Mouse (Mus musculus): ENCODE results near the gene Sgms1. TPM values are rescaled to one million over a fixed set of nuclear protein-coding genes. Genes with fewer than 3 reads are reported as not detected.

Sgms1 gene
- total RNA-seq, 4 experiments from 2014 or later, result 46.6 to 58.3 (median 50.3) TPM

DNA sequence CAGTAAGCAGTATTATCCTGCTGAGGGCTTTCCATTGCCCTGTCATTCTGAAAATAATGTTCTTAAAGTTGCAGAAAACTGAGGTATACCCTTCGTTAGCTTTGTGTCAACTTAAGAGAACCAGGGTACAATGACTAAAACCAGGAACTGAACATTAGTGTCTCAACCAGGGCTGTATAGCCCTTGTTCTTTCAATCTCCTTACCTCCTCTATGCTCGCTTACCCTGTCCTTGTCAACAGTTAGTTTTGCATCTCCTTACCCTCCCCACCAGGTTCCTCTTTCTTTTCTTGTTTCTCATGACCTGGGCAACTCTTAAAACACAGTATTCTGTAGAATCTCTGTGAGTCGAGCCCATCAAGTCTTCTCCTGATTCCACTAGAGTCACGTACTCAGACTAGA is 206.5 kb downstream of the Sgms1 start:
- DNase-seq (ENCODE audit: low spot score in 2 of 2), result no peak

DNA sequence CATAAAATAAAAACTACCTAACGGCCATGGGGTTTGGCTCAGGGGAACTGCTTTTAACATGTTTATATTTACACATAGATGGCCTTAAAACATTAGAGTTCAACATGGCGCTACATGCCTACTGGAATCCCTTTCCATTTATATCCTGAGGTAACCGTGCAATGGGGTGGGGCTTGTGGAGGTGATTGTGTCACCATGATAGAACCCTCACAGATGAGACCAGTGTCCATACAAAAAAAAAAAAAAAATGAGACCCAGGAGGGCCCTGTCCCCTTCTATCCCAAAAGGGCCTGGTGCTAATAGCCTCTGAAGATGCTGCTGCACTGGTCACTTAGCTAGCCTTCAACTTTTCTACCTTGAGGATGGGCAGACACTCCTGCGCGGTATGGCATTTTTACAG is 207.0 kb downstream of the Sgms1 start:
- no peak for DNase-seq (ENCODE audit: low spot score in 2 of 2)

DNA sequence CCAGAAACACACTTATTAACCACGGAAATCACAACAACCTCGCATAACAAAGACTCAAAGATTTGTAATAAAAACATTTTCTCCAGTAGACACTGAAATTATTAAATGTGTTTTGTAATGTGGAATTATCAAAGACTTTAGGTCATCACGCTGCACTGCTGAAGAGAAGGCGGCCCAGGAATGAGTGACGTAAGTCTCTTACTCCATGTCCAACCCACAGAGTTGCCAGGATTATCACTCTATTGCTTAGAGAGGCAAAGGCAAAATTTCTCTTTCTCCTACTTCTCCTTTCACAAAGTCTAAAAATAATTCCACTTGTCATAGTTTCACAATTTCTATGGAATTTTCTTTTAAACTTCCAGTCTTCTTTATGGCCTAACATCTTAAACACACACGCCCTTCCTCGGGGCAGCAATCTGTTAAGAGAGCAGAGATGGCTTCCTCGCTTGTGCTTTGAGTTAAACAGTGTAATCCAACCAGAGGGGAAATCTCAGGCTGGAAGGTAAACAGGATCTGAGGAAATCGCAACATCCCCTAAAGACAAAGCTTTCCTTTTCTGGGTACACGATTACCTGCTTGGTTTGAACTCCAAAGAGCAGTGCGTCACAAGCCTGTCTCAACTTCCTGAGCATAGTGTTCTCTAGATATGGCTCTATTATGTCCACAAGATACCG is 207.7 kb downstream of the Sgms1 start:
- DNase-seq (ENCODE audit: low spot score in 2 of 2), result no peak

DNA sequence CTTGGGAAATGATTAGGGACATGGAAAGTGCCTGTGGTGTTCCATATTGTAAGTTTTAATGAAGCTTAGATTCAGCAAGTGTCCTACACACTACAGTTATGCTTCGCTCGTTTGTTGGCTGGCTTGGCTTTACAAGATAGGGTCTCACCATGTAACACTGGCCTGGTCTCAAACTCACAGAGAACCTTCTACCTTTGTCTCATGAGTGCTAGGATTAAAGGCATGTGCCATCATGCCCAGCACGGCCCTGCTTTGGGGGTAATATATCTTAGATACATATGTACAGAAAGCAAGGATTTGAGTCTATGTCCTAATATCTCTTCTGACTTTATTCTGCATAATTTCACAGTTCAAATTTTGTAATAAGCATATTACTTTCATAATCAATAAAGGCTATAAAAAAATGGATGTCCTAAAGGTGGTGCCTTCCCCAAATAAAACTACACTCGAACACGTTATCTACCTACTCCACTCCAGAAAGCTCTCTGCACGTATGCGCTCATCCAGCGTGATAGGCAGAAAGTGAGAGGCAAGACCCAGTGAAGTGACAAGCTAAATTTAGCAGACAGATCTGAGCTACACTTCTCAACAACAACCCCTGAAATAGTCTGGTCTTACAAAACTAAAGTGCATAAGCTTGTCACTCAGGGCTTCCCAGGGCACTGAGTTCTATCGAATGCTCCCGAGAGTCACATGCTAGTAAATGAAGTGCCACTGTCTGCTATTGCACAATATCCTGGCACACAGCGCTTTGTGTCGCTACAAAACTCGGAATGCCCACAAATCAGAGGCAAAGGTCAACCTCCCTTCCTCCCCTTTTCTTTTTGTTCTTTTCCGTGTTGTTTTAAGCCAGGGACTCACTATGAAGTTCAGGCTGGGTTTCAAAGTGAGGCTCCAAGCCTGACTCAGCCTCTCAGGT is 208.5 kb downstream of the Sgms1 start:
- no peak for DNase-seq (ENCODE audit: low spot score in 2 of 2)

DNA sequence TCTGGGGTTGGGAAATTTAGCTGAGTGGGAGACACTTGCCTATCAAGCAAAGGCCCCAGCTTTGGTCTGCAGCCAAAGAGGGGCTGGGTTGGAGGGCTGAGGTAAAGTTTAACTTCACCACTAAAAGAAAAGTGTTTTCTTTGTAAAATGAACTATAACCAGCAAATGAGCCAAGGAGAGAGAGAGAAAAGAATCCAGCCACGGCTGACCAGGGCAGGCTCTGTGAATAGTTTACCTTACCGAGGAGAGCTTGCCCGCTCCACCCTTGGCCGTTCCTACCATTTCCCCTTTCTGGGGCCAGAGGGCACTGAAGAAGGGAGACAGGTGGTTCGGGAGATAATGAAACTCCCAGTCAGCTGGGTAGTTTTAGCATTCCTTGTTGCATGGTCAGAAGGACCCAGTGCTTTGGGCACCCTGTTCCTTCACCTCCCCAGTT is 209.5 kb downstream of the Sgms1 start:
- no peak for DNase-seq (ENCODE audit: low spot score in 2 of 2)

DNA sequence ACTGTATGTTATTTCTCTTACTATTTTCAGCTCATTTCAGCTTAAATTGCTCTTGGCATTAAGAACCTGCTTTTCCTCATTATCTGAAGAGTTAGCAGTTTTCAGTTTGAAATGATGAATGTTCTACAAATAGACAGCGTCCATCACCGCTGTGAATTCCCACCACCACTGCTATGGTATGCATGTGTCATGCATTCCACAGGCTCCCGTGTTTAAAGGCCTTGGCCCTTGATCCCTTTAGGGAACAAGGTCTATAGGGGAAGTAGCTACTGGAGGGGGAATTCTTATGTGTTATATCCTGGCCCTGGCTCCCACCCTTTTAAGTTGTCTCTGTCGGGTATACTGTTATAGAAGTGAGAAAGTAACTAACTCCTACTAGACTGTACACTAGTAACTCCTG is 210.0 kb downstream of the Sgms1 start:
- no peak for DNase-seq (ENCODE audit: low spot score in 2 of 2)

DNA sequence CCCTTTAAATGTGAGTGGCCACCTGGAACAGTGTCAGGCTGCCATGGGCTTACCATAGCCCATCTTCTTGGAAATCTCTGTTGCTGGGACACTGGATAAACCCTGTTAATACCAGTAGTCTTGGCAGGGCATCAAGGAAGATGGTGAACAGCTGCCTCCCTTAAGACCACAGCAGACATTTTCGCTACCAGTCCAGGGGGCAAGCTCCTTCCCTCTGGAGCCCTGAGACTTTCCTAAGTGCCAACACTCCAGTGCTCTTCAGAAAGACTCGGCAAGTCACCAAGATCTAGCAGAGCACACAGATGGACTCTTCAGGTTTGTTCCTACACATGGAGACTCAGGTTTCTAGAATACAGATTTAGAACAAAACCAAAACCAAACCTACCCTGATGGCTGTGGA is 211.4 kb downstream of the Sgms1 start:
- DNase-seq (ENCODE audit: low spot score in 2 of 2), result no peak

DNA sequence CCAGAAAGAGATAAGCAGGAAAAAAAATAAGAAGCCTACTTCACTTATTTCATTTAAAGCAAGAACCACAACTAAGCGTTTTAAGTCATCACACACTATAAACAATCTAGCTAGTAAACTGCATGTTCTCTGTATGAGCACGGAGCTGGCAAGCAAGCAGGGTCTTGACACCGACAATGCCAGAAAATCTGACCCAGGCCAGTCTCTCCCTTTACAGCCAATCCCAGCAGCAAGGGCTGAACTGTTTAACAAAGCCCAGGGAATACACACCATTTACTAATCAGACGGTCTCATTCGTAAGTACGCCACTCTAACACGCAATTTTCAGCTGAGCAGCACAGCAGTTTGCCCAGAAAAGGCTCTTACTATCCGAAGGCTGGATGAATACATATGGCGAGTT is 213.1 kb downstream of the Sgms1 start:
- no peak for DNase-seq (ENCODE audit: low spot score in 2 of 2)

DNA sequence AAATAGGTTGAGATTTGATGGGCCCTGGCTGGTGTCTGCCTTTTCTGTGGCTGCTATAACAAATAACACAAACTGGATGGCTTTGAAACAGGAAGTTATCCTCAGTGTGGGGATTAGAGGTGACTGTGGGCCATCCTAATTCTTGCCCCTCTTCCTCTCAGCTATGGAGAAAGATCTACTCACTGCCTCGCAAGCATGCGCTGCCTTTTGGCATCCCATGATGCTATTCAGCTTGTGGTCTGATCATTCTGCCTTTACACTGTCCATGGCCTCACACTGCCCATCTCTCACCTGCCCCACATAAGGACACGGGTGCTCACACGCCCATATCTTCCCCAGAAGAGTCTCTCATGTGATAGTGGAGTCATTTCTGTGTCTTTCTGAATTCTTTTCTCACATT is 213.5 kb downstream of the Sgms1 start:
- no peak for DNase-seq (ENCODE audit: low spot score in 2 of 2)

DNA sequence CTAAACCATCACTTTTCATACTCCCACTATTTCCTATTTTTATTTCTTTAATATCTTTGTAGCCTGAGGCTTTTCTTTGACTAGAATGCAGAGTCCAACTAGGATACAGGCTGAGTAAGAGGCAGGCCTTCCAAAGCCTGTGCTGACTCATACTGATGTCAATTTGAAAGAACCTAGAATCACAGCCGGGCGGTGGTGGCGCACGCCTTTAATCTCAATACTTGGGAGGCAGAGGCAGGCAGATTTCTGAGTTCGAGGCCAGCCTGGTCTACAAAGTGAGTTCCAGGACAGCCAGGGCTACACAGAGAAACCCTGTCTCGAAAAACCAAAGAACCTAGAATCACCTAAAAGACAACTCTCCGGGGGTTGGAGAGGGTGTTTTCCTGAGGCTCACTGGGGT is 214.5 kb downstream of the Sgms1 start:
- no peak for DNase-seq (ENCODE audit: low spot score in 2 of 2)

DNA sequence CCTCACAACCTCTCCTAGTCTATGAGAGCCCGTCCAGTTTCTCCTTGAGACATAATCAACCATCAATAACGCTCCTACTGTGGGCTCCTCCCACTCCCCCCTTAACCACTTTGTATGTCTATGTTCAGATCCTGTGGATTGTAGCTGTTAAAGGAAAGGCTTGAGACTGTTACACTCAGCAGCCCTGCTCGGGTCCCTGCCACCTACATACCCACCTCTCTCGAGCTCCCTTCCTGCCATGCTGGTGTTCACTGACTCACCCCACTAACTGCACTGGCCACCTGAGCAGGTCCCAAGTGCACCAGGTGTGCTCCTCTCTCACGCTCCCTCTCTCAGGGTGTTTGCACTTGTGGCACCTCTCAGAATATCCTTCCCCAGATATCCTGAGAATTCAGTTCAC is 215.0 kb downstream of the Sgms1 start:
- DNase-seq (ENCODE audit: low spot score in 2 of 2), result no peak

DNA sequence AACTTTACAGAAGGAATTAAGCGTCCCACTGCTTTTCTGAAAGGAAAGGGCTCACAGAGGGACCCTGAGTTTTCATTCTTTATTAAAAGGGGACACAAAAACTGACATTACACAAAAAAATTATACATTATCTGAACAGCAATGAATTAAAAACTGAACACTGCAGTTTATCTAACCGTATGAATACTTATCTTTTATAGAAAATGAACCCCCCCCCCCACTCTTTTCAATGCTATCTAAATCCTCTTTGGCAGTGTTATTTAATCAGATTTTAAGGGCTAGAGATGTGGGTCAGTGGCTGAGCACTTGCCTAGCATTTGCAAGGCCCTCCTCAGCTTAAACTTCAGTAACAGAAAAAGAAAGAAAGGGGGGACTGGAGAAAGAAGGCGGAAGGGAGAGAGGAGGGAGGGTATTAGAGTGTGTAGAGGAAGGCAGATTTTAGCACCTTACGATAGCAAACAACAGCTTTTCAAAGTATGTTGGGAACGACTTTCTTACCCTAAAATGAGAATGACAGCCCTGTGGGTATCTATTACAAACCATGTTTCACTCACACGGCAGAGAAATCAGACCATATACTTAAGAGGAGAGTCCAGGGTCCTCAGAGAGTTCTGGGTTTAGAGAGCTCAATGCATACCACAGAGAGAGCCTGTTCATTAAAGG is 215.9 kb downstream of the Sgms1 start:
- DNase-seq (ENCODE audit: low spot score in 2 of 2), result no peak

DNA sequence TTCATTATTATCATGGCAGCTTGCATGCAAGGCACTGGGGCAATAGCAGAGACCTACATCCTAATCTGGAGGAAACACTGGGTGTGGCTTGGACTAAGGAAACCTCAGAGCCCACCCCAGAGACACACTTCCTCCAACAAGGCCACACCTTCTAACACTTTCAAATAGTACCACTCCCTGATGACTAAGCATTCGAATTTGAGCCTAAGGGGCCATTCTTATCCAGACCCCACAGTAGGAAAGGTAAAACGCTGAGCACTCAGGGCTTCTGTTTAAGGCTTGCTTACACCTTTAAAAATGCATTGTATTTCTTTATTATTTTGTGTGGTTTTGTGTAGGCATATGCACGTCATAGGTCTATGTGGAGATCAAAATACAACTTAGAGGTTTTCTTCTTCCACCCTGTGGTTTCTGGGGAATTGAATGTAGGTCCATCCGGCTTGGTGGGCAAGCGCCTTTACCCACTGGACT is 217.0 kb downstream of the Sgms1 start:
- no peak for DNase-seq (ENCODE audit: low spot score in 2 of 2)

DNA sequence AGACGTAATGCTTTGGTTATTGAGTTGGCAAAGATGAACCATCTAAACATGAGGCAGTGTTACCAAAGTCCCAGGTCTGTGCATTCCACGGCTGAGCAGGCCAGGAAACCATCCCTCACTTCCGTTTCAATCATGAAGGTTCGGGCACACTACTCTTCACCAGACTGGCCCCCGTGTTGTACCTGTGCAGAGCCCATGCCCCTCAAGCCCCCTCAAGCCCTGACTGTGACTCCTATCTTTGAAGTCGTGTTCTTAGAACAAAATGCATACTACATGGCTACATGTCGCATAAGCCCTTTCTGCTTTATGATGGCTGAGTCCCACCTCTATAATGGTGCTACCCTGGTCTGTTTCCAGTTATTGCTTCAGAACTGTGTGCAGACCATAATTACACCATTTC is 217.5 kb downstream of the Sgms1 start:
- DNase-seq (ENCODE audit: low spot score in 2 of 2), result no peak

DNA sequence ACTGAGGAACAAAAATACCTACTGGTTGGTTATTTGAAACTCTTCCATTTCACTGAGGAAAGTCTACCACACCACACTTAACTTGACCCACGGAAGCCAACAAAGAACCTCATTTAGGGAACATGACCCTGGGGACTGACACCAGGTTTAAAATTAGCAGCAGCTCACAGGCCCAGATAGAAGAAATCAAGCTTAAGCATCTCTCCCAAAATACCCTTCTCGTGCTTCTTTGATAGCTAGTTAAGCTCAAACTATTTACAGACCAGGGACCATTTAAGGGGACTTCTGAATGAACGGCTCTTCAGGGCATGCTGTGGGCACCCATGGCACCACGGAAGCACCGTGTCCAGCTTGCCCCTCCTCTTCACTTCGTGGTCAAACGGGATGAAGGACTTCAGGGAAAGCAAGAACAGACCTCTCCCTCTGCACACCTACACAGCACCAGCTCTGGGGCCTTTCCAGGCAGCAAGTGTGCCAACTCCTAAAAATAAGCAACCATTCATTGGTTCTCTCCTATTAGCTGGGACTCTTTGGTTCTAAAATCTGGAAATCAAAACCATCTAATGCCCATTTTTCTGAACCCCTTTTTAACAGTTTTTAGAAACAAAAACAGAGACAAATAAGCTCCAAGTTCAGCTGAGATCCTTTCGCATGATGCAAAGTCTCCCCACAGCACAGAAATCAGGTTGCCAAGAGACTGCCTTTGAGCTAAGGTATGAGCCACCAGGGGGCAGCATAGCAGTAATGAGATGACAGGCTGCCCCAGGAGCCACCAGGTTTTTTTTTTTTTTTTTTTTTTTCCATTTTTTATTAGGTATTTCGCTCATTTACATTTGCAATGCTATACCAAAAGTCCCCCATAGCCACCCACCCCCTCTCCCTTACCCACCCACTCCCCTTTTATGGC is 219.6 kb downstream of the Sgms1 start:
- DNase-seq (ENCODE audit: low spot score in 2 of 2), result peak; percentile 58 to 80

DNA sequence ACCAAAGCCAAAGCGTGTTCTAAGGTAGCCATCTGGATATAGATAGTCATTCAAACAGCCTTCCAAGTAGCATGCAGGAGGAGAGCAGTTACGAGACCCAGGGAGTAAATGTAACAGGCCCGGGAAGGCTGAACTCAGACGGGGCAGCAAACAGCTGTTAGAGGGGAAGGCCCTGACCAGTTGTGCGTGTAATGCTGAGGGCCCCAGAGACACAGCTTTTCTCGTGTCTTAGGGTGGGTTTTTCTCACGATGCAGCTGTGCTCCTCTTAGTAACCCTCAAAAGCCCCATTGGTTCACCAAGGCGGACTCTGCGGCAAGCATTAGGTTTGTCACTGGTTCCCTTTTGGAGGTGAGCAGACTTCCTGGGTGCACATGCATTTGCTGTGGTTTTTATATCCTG is 221.5 kb downstream of the Sgms1 start:
- DNase-seq (ENCODE audit: low spot score in 2 of 2), result no peak

DNA sequence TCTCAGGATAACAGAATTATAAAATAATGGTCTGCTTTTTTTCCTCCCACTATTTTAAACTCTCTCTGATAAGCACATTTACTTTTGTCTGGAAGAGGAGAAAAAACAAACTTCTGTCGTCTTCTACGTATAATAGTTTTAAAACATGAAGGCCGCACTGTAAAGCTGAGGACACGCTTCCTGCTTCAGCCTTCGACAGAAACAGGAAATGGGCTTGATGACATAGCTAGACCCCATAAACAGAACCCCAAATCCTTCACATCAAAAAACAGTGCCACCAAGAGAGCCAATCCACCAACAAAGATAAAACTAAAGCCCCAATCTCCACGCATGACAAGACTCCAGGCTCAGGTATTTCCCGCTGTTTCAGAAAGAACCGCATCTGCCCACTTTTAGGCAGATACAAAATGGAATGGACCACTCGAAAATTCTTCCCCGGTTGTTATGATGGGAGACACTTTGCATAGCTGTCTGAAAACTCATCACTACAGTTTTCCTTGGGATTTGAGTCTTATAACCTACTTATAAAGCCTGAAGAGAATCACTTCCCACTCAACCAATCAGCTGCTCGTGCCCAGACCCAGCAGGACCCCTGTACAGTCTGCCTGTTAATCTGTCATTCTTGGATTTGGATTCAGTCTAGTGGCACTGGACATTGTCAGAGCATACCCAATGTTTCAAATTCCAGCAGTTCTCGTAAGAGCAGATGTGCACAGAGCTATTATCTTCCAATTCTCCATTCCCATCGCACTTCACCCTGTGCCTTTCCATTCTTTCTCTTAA is 222.5 kb downstream of the Sgms1 start:
- no peak for DNase-seq (ENCODE audit: low spot score in 2 of 2)

DNA sequence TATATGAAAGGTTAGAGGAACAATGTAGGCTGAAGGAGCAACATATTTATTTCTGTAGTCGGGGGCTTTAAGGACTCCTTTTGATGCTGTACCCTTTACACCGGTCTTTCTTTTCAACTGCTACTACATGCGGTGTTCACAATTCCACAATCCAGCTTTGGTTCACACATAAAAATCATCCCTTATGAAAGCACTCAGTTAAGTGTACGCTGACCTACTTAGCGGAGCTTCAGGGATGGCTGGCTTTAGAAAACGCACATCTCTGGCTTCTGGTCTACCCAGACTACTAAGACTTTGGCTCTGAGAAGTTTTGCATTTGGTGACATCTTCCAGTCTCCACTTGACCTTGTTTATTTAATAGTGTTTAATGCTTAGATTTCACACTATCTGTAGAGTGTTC is 223.8 kb downstream of the Sgms1 start:
- no peak for DNase-seq (ENCODE audit: low spot score in 2 of 2)

DNA sequence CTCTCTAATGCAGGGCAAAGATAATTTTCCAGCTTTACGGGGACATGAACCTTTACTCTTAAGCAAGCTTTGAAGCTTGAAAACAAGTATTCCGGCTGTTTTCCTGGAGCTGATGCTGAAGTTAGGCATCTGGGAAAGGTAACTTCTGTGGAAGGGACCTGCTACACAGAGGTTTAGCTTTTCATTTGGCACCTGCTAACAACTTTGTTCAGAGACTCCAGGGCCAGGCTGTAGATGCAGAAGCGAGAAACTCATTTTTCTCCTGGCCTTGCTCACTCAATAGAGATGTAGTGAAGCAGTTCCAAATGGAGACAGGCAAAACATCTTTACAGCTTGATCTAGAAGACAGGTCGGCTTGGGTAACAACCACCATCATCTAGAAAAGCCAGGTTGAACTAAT is 225.4 kb downstream of the Sgms1 start:
- DNase-seq (ENCODE audit: low spot score in 2 of 2), result no peak

DNA sequence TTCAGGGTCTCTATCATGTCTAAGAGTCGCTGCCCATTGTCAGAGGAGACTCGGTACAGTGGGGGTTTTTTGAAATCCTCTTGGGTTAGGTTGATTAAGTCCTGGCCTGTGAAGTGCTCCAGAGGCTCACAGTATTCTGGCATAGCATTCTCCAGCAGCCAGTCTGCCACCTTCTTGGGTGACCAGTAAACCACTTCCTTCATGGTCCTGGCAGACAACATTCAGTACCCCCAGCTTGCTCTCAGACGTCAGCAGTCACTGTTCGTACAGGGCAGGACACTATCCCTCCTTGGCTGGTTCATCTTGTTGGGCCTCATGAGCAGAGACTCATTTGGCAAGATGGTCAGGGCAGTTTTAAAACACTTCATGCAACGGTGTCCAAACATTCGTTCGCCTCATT is 229.6 kb downstream of the Sgms1 start:
- no peak for DNase-seq (ENCODE audit: low spot score in 2 of 2)

Measured in layer of hippocampus, adult 8-10 months (tissue).